Mouse (Mus musculus) kidney, embryonic 15.5 days (tissue): ENCODE results near the gene Hoxa10. TPM values are rescaled to one million over a fixed set of nuclear protein-coding genes. Genes with fewer than 3 reads are reported as not detected.

Experiments used
- ATAC-seq: fragments of 200-750 bp; cut with Nextera tagmentation; replicated peaks from 2 replicates; pipeline ENCODE4 v1.8.0; 2017; ENCODE audit warnings: moderate TSS enrichment; ENCODE audit not compliant: low FRiP score
- H3K27ac ChIP-seq: fragments of 300-500 bp; sonication (generic); 2 replicates; pipeline ENCODE4 v1.5.1; 2015; ENCODE audit warnings: mild to moderate bottlenecking, inconsistent platforms
- H3K27me3 ChIP-seq: fragments of 300-500 bp; sonication (generic); 2 replicates; pipeline ENCODE4 v1.6.1; 2015; ENCODE audit warnings: inconsistent platforms
- H3K36me3 ChIP-seq: fragments of 300-500 bp; sonication (generic); 2 replicates; pipeline ENCODE4 v1.6.1; 2015; ENCODE audit warnings: inconsistent platforms
- H3K4me1 ChIP-seq: fragments of 300-500 bp; sonication (generic); 2 replicates; pipeline ENCODE4 v1.6.1; 2015; ENCODE audit warnings: inconsistent platforms
- H3K4me2 ChIP-seq: fragments of 300-500 bp; sonication (generic); 2 replicates; pipeline ENCODE4 v1.6.1; 2015; ENCODE audit warnings: moderate library complexity, mild to moderate bottlenecking, inconsistent platforms
- H3K4me3 ChIP-seq: fragments of 300-500 bp; sonication (generic); replicated peaks from 2 replicates; pipeline ENCODE4 v1.5.1; 2015; ENCODE audit warnings: mild to moderate bottlenecking, inconsistent platforms
- H3K9ac ChIP-seq: fragments of 300-500 bp; sonication (generic); 2 replicates; pipeline ENCODE4 v1.6.1; 2015; ENCODE audit warnings: mild to moderate bottlenecking, inconsistent platforms
- H3K9me3 ChIP-seq: fragments of 300-500 bp; sonication (generic); replicated peaks from 2 replicates; pipeline ENCODE4 v1.6.1; 2016; ENCODE audit warnings: inconsistent platforms
- WGBS: fragments of 180-500 bp; shearing (Covaris S2); methylation state at CpG from one replicate; pipeline ENCODE4 v1.1.7; 2015; ENCODE audit warnings: mixed read lengths; 5-methylcytosine and 5-hydroxymethylcytosine counted together
- polyA plus RNA-seq: library from polyadenylated mRNA; unstranded; fragments of >200 nt; fragmentation: Nextera tagmentation; extraction: Ambion mirVana; gene quantifications from 2 replicates; pipeline ENCODE4 v1.2.1, GENCODE M21; 2015

Gene Hoxa10
- polyA plus RNA-seq, 1 experiment from 2014 or later: 157 TPM

DNA sequence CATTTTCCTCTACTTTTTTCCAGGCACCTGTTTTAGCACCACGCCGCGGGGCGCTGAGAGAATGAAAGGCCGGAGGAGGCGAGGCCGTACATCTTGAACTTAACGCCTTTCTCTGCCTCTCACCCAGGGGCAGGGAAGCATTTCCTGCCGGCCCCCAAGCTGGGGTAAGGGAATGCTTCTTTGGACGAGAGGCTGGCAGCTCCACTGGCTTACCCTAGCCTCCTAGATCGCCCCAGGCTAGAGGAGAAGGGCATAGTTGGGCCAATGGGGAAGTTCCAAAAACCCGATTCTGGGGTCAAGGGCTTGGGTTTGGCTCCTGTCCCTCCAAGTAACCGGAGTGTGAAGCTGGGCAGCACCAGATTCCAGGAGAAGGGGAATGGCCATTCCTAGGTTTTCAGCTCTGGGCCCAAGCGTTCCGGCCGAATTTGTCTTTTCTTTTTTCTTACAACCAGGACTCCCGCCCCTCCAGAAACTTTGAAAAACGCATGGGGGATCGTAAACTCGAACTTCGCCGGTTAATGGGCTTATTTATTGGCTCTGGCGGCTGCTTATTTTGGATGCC is 7.6 kb downstream of the Hoxa10 start:
- ATAC-seq: no peak
- no peaks in the 10 kb centered on the region for H3K9me3 ChIP-seq
- peak overlapping the region; percentile 96 for H3K9ac ChIP-seq
- peak overlapping the region; percentile 76 for H3K4me3 ChIP-seq
- no peaks in the 10 kb centered on the region for H3K36me3 ChIP-seq
- H3K4me2 ChIP-seq: peak overlapping the region; percentile 74
- whole genome bisulfite sequencing: 1% methylated on average over 23 of the region's 23 CpGs
- H3K4me1 ChIP-seq: peaks cover 33% of the 10 kb centered on the region
- H3K27ac ChIP-seq: peak overlapping the region; percentile 97
- H3K27me3 ChIP-seq: peaks cover 7% of the 10 kb centered on the region; the same call in 1 of the 2 replicates

DNA sequence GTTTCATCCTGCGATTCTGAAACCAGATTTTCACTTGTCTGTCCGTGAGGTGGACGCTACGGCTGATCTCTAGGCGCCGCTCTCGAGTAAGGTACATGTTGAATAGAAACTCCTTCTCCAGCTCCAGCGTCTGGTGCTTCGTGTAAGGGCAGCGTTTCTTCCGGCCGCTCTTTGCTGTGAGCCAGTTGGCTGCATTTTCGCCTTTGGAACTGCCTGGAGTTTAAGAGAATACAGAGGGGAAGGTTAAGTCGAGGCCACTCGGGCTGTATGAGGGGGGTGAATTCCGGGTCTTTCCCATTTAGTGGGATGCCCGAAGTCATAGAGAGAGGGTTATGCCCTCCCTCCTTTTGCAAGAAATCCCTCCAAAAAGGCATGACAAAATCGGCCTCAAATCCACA is 8.1 kb downstream of the Hoxa10 start:
- peak overlapping the region; percentile 97 for H3K27ac ChIP-seq

DNA sequence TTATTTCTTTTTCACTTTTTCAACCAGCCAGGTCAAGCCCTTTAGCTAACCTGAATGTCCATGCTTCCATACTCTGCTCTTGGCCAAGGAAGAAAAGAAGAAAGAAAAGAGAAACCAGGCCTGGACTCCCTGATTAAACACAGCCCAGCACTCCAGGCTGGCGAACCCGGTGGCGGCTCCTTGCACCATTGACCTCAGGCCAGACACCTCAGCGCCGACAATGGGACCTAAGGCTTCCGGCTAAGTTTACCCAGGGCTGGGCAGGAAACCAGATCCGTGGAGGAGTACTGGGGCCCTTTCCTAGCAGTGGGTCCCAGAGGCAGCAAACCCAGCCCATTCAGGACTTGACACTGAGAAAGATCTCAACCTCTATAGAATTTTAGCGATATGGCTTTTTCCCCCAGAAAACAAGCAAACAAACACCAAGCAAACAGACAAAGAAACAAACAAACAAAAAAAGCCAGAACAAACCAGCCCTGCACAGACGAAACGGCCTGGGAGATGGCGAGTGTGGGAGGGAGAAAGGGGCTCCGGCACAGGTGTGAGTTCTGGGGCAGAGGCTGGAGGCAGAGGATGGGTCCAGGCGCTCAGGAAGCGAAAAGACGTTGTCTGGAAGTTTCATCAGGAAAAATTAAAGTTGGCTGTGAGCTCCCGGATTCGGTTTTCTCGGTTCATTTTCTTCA is 8.6 kb downstream of the Hoxa10 start:
- peak; percentile 37 for ATAC-seq
- Histone ChIP-seq H3K27me3 (peaks cover 7% of the 10 kb centered on the region; the same call in 1 of the 2 replicates), H3K4me1 (peaks cover 42% of the 10 kb centered on the region), H3K4me3 (peak overlapping the region; percentile 76), H3K36me3 (no peaks in the 10 kb centered on the region), H3K9ac (peak overlapping the region; percentile 96), H3K9me3 (no peaks in the 10 kb centered on the region), H3K27ac (peak overlapping the region; percentile 97), H3K4me2 (peak overlapping the region; percentile 74)
- under 1% methylated on average over 18 of the region's 18 CpGs for WGBS

More for the DNA sequence above, 8.1 kb downstream of the Hoxa10 start:
- Histone ChIP-seq H3K4me2 (peak overlapping the region; percentile 74), H3K27me3 (peaks cover 7% of the 10 kb centered on the region; the same call in 1 of the 2 replicates), H3K4me3 (peak overlapping the region; percentile 76), H3K9ac (peak overlapping the region; percentile 96), H3K36me3 (no peaks in the 10 kb centered on the region), H3K9me3 (no peaks in the 10 kb centered on the region), H3K4me1 (peaks cover 36% of the 10 kb centered on the region)
- WGBS: under 1% methylated on average over 18 of the region's 18 CpGs
- ATAC-seq: no peak

DNA sequence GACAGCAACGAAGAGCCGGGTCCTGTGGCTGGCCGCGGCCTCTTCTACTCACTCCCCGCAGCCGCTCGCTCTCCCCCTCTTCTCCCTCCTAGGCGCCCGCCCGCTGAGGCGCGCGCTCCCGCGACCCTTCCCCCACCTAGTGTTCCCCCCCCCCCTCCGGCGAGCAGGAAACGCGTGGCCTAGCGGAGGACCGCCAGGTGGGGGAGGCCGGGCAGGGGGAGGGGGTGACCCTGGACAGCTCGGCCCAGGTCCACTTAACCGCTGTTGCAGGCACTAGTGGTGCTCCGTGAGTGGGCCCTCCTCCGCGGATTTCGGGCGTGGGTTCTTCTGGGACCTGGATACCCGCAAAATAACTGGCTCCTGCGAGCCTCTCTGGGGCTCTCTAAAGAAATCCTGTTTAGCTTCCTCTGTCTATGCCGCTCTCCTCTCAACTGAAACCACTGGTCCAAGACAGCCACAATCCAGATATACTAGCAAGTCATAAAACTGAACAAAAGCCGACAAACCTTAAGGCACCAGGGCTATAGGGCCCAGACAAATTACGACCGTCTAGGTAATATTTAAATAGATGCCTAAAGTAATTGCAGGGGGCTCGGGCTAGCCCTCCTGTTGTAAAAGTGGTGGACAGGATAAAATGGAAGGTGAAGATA is 10.0 kb downstream of the Hoxa10 start, which contains the start of gene Hoxa9:
Gene Hoxa9, minus strand, starts transcription at position 574 of the 650 bp plus-strand sequence.
- H3K27ac ChIP-seq: peak within 1 kb of the TSS; percentile 97

DNA sequence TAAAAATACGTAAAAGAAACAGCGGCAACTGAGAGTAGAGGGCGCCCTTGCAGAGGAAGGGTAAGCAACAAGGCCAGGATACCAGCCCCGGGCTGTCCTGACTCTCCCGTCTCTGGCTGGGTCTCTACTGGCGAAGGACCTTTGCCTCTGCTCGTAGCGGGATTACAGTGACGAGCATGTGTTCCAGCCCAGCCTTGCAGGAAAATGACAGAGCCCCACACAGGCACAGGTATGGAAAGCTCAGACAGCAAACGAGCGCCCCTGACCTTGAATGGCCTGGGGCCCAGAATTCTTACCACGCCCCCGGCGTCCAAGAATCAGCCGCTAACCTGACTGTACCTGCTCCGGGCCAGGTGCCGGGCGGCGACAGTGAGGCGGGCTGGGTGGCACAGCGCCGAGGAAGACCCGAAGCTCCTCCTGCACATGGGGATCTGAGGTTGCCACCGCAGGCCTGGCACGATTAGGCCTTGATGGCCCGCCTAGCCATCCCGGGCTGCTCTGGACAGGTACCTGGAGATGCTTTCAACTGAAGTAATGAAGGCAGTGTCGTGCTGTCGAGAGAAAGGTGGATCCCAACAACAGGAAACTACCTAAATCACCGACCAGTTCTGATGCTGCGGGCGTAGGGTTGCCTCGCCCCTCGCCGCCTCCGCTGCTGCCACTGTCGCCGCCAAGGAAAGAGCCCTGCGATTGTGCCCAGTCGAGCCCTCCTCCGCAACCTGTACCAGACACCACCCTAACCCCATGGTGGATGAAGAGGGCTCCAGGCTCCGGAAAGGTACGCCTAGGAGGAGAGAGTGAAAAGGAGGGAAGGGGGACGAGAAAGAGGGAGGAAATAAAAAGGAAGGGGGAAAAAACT is 10.9 kb downstream of the Hoxa10 start:
- Histone ChIP-seq H3K4me3 (peak overlapping the region; percentile 60), H3K27me3 (peaks cover 3% of the 10 kb centered on the region; the same call in 1 of the 2 replicates), H3K4me1 (peaks cover 24% of the 10 kb centered on the region), H3K9me3 (no peaks in the 10 kb centered on the region), H3K9ac (peak overlapping the region; percentile 77), H3K36me3 (no peaks in the 10 kb centered on the region), H3K4me2 (peak overlapping the region; percentile 74), H3K27ac (peak overlapping the region; percentile 94)
- WGBS: under 1% methylated on average over 44 of the region's 44 CpGs
- ATAC-seq: no peak

More for the DNA sequence above, 10.0 kb downstream of the Hoxa10 start, which contains the start of gene Hoxa9:
- peaks cover 32% of the 10 kb centered on the region for H3K4me1 ChIP-seq
- H3K9ac ChIP-seq: peak within 1 kb of the TSS; percentile 96
- peaks cover 7% of the 10 kb centered on the region; the same call in 1 of the 2 replicates for H3K27me3 ChIP-seq
- peak within 1 kb of the TSS; percentile 76 for H3K4me3 ChIP-seq
- H3K36me3 ChIP-seq: no peaks in the 10 kb centered on the region
- no peaks in the 10 kb centered on the region for H3K9me3 ChIP-seq
- under 1% methylated on average over 25 of the region's 36 CpGs for WGBS
- peak within 1 kb of the TSS; percentile 74 for H3K4me2 ChIP-seq
- peak; percentile 43 for ATAC-seq

DNA sequence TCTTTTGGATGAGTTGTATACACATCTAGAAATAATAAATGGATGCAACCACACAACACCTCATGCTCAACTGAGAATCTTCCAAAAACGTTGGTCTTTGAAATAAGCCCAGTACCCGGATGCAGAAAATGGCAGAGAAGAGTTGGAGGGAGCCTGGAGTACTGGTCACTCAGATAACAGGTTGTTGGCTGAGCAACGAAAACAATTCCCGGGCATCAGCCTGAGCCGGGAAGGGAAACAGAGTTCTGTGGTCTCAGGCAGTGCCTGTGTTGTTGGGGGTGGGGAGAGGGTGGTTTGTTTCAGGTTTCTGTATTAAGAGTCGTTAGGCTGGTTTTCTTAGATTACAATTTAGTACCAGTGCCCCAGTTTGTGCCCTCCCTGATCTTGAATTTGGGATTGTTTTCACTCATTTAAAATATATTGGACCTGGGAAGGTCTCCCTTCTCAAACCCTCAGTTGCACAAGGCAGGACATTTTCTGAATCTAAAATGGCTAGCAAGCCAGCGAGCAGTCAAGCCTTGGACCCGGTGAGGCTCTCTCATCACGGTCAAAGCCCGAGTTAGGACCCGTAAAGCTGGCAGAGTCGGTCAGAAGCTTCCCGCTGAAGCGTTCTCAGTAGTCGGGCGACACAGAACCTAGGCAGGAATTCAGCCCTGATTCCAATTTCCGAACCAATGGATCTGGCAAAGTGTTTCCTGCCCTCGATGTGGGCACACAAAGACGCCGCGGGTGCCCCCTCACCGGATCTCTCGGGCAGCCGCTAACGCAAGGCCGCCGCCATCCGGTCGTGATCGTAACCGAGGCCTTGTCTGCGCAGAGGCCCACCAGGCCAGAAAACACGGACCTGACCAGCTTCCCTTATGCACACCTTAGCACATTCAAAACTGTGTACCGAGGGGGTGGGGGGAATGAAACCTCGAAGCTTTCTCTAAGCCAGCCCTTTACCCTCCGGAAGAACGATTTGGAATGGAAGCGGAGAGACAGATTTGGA is 11.9 kb downstream of the Hoxa10 start:
- Histone ChIP-seq H3K36me3 (peaks cover 3% of the 10 kb centered on the region; the same call in 1 of the 2 replicates), H3K9ac (peak overlapping the region; percentile 77), H3K4me1 (peaks cover 16% of the 10 kb centered on the region), H3K9me3 (no peaks in the 10 kb centered on the region), H3K4me3 (peak overlapping the region; percentile 60), H3K27me3 (no peaks in the 10 kb centered on the region), H3K4me2 (peak overlapping the region; percentile 74), H3K27ac (peak overlapping the region; percentile 94)
- no peak for ATAC-seq
- under 1% methylated on average over 38 of the region's 38 CpGs for WGBS

DNA sequence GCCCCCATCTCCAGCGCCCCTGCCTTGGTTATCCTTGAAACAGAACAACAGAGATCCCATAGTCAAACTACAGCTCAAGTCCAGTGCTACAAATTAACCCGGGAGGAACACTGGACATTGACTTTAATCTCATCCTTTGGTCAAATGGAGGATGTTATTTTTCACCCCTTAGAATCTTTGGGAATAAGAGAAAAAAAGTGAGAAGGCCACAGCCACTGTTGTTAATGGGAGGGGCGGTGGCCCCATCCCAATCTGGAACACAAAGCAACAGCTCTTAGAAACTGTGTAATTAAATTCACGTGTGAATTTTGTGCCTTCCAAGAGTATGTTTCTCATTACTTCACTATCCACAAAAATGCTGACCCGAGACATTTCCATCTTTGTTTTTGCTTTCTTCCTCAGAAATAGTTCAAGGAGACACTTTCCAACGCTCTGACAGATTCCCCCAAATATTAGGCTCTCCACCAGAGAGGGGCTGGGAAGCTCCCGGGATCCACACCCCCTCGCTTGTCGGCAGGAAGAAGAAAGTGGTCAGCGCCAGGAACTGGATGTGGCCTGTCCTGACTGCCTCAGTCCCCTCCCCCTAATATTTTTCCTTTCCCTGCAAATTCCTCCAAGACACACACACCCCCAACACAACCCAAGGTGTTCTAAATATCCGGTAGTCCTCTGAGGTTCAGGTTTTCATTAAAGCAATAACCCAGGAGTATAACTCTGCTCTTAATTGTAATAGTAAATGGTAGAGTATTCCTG is 13.0 kb downstream of the Hoxa10 start:
- Histone ChIP-seq H3K27ac (peak overlapping the region; percentile 99), H3K27me3 (no peaks in the 10 kb centered on the region), H3K9ac (peak overlapping the region; percentile 94), H3K4me2 (peak overlapping the region; percentile 92), H3K9me3 (no peaks in the 10 kb centered on the region), H3K4me1 (peaks cover 15% of the 10 kb centered on the region), H3K36me3 (peaks cover 4% of the 10 kb centered on the region; the same call in 1 of the 2 replicates), H3K4me3 (peak overlapping the region; percentile 77)
- ATAC-seq: no peak
- 5% methylated on average over 11 of the region's 11 CpGs for WGBS

DNA sequence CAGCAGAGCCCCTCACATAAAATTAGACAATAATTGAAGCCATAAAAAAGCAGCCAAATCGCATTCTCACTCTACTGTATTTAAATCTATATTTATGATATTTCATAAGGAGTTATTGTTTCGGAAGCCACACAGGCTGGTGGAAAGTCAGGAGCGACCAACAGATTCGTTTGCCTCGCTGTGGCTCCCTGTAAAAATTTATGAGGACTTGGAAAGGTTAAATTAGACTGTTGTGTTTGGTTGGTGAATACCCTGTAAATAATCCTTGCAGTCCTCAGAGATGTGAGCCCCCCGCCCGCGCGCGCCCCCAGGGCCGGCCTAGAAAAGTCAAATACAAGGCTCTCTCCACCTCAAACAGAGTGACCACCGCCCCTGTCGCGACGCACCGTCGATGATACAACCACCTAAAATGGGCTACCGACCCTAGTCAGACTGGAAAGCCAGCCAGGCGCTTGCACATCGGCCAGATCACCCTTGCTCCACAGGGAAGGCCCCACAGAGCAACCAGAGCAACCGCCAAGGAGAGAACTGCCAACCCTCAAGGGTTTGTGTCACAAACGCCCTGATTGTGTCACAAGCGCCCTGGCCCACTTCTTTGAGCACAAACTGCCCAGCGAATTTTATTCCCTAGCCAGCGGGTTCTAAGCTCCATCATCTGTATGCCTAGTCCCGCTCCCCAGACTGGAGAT is 13.9 kb downstream of the Hoxa10 start:
- Histone ChIP-seq H3K36me3 (peaks cover 4% of the 10 kb centered on the region; the same call in 1 of the 2 replicates), H3K9me3 (no peaks in the 10 kb centered on the region), H3K27ac (peak overlapping the region; percentile 99), H3K4me1 (peaks cover 22% of the 10 kb centered on the region), H3K27me3 (0 out of 2 replicates have a peak, but pooled peaks cover 5% of the 10 kb centered on the region), H3K4me3 (peak overlapping the region; percentile 77), H3K9ac (peak overlapping the region; percentile 94), H3K4me2 (peak overlapping the region; percentile 92)
- peak; percentile 27 for ATAC-seq
- WGBS: 4% methylated on average over 26 of the region's 26 CpGs

DNA sequence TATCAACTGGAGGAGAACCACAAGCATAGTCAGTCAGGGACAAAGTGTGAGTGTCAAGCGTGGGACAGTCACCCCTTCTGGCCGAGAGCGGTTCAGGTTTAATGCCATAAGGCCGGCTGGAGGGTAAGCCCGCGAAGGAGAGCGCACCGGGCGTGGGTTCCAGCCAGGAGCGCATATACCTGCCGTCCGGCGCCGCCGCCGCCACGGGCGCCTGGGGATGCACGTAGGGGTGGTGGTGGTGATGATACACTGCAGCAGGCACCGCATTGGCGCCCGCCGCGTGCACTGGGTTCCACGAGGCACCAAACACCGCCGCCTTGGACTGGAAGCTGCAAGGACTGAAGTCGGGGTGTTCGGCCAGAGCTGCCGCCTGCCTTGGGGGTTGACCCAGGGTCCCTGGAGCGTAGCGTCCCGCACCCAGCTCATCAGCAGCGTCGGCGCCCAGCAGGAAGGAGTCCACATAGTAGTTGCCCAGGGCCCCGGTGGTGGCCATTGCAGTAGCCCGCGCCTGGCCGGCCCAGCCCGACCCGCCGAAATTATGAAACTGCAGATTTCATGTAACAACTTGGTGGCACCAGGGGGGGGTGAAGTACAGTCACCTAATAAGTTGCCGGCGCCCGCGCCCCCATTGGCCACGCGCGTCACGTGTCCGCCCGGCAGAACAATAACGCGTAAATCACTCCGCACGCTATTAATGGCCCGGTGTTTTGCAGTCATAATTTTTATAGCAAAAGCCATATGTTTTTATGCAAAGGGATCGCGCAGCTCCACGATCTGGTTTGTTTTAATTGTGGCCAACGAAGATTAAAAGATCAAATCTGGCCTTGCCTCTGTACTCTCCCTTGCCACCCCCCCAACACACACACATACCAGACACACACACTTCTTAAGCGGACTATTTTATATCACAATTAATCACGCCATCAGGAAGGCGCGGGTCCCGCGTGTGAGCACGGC is 14.8 kb downstream of the Hoxa10 start:
- ATAC-seq: peak; percentile 57
- Histone ChIP-seq H3K27me3 (0 out of 2 replicates have a peak, but pooled peaks cover 6% of the 10 kb centered on the region), H3K9me3 (no peaks in the 10 kb centered on the region), H3K4me2 (peak overlapping the region; percentile 92), H3K36me3 (peaks cover 4% of the 10 kb centered on the region; the same call in 1 of the 2 replicates), H3K27ac (peak overlapping the region; percentile 99), H3K4me1 (peaks cover 23% of the 10 kb centered on the region), H3K4me3 (peak overlapping the region; percentile 77), H3K9ac (peak overlapping the region; percentile 94)
- WGBS: under 1% methylated on average over 69 of the region's 69 CpGs
